Mouse (Mus musculus) MEL (cell line): ENCODE data around the gene Corin.

Experiments
- CHD2 ChIP-seq: IDR thresholded peaks from 2 replicates; pipeline ENCODE4 v1.6.1; 2011; ENCODE audit warnings: low read length, improper control_type of control experiment
- CTCF ChIP-seq, 3 experiments: IDR thresholded peaks in 2 of 3; conservative IDR thresholded peaks in 1 of 3; 2 replicates each; pipeline ENCODE4 v1.5.1; 2011 to 2012; ENCODE audit warnings: low read length in 3 of 3, low read depth in 2 of 3, mild to moderate bottlenecking in 2 of 3, improper control_type of control experiment in 1 of 3, inconsistent platforms in 1 of 3, mixed read lengths in 1 of 3, moderate library complexity in 1 of 3; ENCODE audit not compliant: control insufficient read depth in 1 of 3, insufficient read depth in 1 of 3, poor library complexity in 1 of 3, severe bottlenecking in 1 of 3
- E2F4 ChIP-seq: IDR thresholded peaks from 2 replicates; pipeline ENCODE4 v1.6.1; 2011; ENCODE audit warnings: low read depth, low read length, improper control_type of control experiment, borderline replicate concordance
- ELF1 ChIP-seq: IDR thresholded peaks from 2 replicates; pipeline ENCODE4 v1.6.1; 2014; ENCODE audit warnings: low read depth, mild to moderate bottlenecking, inconsistent platforms, low read length, improper control_type of control experiment, moderate library complexity
- EP300 ChIP-seq, 2 experiments: IDR thresholded peaks; 2 replicates each; pipeline ENCODE4 v1.6.1; 2011; ENCODE audit warnings: improper control_type of control experiment in 2 of 2, low read length in 2 of 2, low read depth in 1 of 2, mild to moderate bottlenecking in 1 of 2
- GATA1 ChIP-seq: IDR thresholded peaks from 2 replicates; pipeline ENCODE4 v1.6.1; 2011; ENCODE audit warnings: low read depth, low read length, improper control_type of control experiment
- HCFC1 ChIP-seq: IDR thresholded peaks from 2 replicates; pipeline ENCODE4 v1.6.1; 2012; ENCODE audit warnings: low read depth, mild to moderate bottlenecking, inconsistent platforms, low read length, improper control_type of control experiment, moderate library complexity
- MAX ChIP-seq: IDR thresholded peaks from 2 replicates; pipeline ENCODE4 v1.6.1; 2011; ENCODE audit warnings: low read length, improper control_type of control experiment
- MEF2A ChIP-seq: IDR thresholded peaks from 2 replicates; pipeline ENCODE4 v1.6.1; 2014; ENCODE audit warnings: low read depth, mild to moderate bottlenecking, inconsistent platforms, low read length, improper control_type of control experiment; ENCODE audit not compliant: poor library complexity, insufficient replicate concordance, severe bottlenecking; ENCODE audit errors: extremely low read depth
- MYC ChIP-seq: IDR thresholded peaks from 2 replicates; pipeline ENCODE4 v1.6.1; 2011; ENCODE audit warnings: low read depth, mild to moderate bottlenecking, low read length, improper control_type of control experiment, moderate library complexity
- POLR2A ChIP-seq, 2 experiments: IDR thresholded peaks; 2 replicates each; pipeline ENCODE4 v1.6.1; 2011 to 2012; ENCODE audit warnings: low read length in 2 of 2, mild to moderate bottlenecking in 2 of 2, control low read depth in 1 of 2, improper control_type of control experiment in 1 of 2, low read depth in 1 of 2, moderate library complexity in 1 of 2; ENCODE audit not compliant: control insufficient read depth in 1 of 2, insufficient read depth in 1 of 2, poor library complexity in 1 of 2
- POLR2AphosphoS2 ChIP-seq: IDR thresholded peaks from 2 replicates; pipeline ENCODE4 v1.6.1; 2011; ENCODE audit warnings: low read length, improper control_type of control experiment
- SMC3 ChIP-seq: IDR thresholded peaks from 2 replicates; pipeline ENCODE4 v1.6.1; 2011; ENCODE audit warnings: low read depth, low read length, improper control_type of control experiment
- TAL1 ChIP-seq: IDR thresholded peaks from 2 replicates; pipeline ENCODE4 v1.6.1; 2012; ENCODE audit warnings: mild to moderate bottlenecking, inconsistent platforms, low read length, moderate library complexity, mixed read lengths

- TF ChIP-seq EP300 (IDR thresholded peaks at IDR 0.05; ENCODE audit: low read depth in 1 of 2, low read length in 2 of 2) (no peak), CTCF (IDR thresholded peaks at IDR 0.05 in 2 of 3, conservative IDR thresholded peaks at IDR 0.05 in 1 of 3; ENCODE audit: control insufficient read depth in 1 of 3, insufficient read depth in 1 of 3, low read depth in 2 of 3, low read length in 3 of 3, poor library complexity in 1 of 3, severe bottlenecking in 1 of 3) (no peak), SMC3 (no peak), POLR2A (IDR thresholded peaks at IDR 0.05; ENCODE audit: control insufficient read depth in 1 of 2, insufficient read depth in 1 of 2, low read depth in 1 of 2, low read length in 2 of 2, poor library complexity in 1 of 2) (no peak), MAX (no peak), MEF2A (no peak), POLR2AphosphoS2 (no peak), TAL1 (no peak), HCFC1 (no peak), ELF1 (no peak), CHD2 (no peak), GATA1 (no peak), E2F4 (no peak), MYC (no peak)
Measured at GRCm38 (mm10) chr5:72496756-72497155, 7.5 kb downstream of the Corin start.
